Mouse (Mus musculus): Measurements from ENCODE around the gene Plekhg1. TPM values are rescaled to one million over a fixed set of nuclear protein-coding genes. Genes with fewer than 3 reads are reported as not detected.

The Plekhg1 gene
- total RNA-seq (2021): 10 to 100 TPM; 10.1 to 11.1 TPM

DNA sequence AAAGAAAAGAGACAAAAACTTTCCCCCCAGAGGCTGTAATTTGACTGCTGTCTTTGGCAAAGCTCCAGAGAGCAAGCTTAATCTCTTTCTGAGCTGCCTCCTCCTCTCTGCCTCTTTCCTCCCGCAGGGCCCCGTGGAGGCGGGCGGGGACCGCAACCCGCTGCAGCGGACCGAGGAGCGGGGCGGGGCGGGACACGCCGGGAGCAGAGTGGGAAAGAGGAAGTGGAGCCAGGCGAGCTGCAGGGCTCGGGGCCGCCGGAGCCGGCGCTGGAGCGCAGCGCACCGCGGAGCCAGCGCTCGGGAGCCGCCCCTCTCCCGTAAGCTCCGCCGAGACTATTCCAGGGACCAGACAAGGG, at the start of gene Plekhg1:
TSS of gene Plekhg1 (plus strand) at position 217 of the 356 bp plus-strand sequence.
- intact Hi-C loops (cut with DNase I): loop anchor here (2.0 to 5.0 kb wide), 3 partner anchors 43 to 202 kb away; no protein-coding TSS in a partner anchor
- peak; percentile 46 to 66 for DNase-seq (ENCODE audit: low spot score in 2 of 2)

DNA sequence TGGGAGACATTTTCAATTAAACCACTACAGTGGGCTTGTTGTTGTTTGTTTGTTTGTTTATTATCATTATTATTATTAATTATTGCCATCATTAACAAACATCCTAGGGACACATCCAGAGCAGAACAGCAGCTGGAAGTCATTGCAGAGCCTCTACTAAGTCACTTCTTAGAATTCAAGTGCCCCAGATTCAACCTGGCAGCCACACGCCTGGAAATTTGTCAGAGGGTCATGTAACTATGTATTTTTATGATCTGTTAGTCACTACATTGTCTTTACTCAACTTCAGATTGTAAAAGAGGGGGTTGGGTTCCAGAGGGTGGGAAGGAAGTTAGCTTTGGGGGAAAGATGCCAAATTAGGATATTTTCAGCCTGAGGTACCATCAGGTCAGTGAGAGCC, 47.4 kb upstream of the Plekhg1 start:
- intact Hi-C loops (cut with DNase I): loop anchor here (10.0 kb wide), 1 partner anchor 118 kb away; no protein-coding TSS in a partner anchor
- DNase-seq (ENCODE audit: low spot score in 2 of 2): no peak

DNA sequence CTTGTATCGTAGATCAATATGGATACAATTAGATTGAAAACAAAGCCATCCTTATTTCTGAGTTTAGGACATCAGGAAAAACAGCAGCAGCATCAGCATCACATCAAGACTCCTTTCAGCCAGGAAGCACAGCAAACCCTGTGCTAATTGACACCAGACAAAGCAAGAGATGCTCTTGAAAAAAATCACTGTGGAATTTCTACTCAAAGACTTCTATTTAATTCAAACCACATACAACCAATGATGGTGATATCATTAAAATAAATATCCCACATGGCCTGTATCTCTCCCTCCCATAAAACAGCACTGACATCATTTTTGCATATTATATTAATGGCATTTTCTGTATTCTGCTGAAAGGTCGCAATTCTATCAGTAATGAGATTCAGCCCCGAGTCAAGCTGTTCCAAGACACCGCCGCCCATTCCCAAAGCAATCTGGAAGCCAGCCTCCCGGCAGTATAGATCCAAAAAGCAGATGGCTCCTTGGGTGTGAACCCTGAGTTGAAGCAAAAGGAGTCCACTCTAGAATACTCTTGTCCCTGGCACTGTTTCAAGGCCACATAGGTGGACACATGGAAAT, 46.4 kb upstream of the Plekhg1 start:
- no peak for DNase-seq (ENCODE audit: low spot score in 2 of 2)
- intact Hi-C loops (cut with DNase I): loop anchor here (10.0 kb wide), 1 partner anchor 119 kb away; no protein-coding TSS in a partner anchor

DNA sequence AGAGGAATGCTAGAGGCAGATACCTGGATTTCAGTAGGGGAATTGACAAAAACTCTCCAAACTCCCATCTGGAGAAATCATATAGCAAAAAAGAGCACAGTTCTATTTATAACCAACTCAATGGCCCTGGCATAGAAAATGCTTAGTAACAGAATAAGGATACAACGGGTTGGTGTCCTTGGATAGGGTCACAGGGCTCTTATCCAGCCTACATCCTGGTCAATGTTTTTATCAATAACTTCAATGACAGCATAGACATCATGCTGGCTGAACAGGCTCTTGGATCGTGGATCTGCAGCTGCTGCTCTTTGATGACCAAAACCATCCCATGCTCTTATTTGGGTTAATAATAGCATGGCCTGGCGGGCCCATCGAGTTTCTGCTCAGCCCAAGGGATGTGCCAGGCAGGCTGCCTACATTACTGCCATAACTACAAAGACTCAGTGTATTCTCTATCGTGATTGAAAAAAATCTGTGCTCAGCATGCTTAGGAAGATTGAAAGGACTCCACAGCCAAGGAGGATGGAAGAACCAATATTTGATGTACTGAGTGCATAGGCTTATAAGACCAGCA, 44.7 kb upstream of the Plekhg1 start:
- intact Hi-C loops (cut with DNase I): loop anchor here (10.0 kb wide), 1 partner anchor 121 kb away; no protein-coding TSS in a partner anchor
- peak in 1 of 2 experiments; percentile 15 for DNase-seq (ENCODE audit: low spot score in 2 of 2)

DNA sequence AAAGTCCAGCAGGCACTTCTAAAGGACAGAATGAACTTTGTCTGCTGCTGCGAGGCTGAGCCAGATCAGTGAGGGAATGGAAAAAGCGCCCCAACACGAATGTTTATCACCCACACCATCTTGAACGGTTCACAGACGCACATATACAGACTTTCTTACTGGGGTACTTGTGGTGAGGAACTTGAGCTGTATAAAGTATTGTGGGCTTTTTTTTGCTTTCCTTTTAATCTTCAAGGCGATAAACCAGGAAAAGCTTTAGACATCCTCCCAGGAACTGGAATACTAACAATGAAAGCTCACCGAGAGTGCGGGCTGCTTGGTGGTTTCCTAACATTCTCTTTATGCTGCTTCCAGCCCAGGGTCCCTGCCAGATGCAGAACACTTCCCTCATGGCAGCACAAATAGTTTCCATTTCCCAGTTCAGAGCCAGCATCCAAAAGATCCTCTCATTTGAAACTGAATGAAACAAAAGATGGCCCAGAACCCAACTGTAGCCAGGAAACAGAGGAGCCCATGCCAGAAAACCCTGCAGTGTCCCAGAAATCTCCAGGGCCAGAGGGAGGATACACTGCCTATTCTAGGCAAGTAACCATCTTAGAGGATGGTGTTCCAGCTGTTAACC, 43.3 kb upstream of the Plekhg1 start:
- intact Hi-C loops (cut with DNase I): loop anchor here (2.0 to 10.0 kb wide), 2 partner anchors 44 to 122 kb away; partner anchors contain the start of gene Plekhg1
- DNase-seq (ENCODE audit: low spot score in 2 of 2): peak; percentile 18 to 73

DNA sequence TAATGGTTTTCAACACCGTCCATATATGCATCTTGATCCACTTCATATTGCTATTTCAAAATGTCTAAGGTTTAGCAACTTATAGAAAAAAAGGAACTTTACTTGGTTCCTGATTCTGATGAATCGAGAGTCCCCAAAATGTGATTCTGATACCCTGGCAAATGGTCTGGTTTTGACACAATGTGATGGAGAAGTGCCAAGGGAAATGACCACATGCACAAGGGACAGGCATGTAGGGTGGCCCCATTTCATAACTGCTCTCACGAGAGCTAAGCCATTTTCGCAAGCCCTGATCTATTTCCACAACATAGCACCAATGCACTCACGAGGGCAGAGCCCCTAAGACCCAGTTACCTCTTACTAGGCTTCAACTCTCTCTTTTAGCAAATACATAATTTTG, 42.7 kb upstream of the Plekhg1 start:
- no peak for DNase-seq (ENCODE audit: low spot score in 2 of 2)
- intact Hi-C loops (cut with DNase I): loop anchor here (2.0 to 10.0 kb wide), 2 partner anchors 43 to 123 kb away; partner anchors contain the start of gene Plekhg1

DNA sequence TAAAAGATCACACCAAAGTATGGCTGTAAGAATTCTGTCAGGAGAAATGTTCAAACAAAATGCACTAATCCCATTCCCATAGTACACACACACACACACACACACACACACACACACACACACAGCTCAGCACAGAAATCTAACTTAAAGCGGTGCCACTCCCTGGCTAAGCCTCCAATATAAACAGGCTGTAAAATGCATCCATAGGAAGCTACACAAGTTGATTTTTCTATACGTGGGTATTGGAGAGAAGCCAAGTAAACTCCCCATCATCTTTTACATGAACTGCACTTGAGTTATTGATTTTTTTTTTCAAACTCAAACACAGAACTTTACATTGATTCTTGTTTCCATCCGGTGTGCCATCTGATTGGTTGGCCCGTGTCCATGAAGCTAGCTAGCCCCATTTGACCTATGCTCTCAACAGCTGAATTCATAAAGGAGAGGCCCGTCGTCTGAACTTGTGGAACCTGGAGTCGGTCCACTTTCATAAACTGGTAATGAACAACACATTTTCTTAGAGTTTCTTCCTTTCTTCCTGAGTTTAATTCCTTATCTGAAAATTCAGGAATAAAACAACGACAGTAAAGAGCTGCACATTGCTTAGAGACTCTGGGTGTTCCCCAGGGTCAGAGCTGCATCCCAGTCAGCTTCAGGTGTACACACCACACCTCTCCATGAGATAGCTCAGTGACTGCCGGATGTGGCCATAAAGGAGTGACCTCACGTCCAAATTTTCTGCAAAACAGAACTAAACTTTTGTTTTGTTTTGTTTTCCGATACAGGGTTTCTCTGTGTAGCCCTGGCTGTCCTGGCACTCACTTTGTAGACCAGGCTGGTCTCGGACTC, 39.7 kb upstream of the Plekhg1 start:
- intact Hi-C loops (cut with DNase I): no loop called here
- DNase-seq (ENCODE audit: low spot score in 2 of 2): no peak

DNA sequence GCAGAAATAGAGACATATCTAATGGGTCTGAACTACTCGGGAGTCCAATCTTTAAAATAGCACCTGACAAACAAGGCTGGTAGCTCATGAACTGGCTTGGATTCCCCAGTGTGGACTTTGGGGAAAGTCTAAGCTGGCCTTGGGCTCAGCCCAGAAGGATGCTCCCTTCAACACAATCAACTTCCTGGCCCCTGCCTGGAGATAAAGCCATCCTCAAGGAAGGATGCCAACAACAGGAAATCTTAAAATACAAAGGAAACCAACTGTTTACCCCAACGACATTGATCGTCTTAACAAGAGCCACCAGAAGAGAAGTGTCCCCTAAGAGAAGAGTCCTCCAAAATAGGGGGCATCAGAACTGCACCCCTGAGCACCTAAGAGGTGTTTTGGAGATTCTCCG, 38.3 kb upstream of the Plekhg1 start:
- intact Hi-C loops (cut with DNase I): no loop called here
- DNase-seq (ENCODE audit: low spot score in 2 of 2): no peak

DNA sequence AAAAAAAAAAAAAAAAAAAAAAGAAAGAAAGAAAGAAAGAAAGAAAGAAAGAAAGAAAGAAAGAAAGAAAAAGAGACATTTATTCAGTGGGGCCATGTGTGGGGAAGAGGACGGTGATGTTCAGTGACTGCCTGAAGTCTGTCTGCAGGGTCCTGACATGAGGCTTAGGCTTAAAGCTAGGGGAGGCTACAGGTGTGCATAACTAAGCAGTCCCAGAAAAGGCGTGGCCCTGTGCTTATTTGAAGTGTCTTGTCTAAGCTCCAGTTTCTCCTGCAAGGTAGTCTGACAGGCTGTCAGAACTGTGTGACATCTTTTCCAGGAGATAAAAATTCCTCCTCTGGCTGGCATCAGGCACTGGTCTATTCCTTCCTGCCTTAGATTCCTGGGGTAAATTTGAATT, 37.6 kb upstream of the Plekhg1 start:
- intact Hi-C loops (cut with DNase I): no loop called here
- no peak for DNase-seq (ENCODE audit: low spot score in 2 of 2)

DNA sequence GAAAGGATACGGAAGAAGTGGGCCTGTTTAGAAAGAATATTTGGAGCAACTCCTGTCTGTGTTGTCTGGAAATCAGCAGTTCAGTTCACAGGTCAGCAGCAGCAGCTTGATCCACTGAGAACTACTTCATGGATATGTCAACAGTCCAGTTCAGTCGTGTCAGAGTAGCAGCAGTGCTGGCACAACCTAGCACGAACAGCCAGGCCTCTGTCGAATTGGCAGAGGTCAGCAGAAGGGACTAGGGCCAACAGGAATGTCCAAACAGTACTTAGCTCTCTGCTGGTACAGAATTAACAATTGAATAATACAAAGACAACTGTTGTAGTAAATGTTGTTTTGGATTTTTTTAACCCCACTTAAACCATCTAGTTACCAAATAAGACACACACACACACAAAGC, 33.9 kb upstream of the Plekhg1 start:
- intact Hi-C loops (cut with DNase I): no loop called here
- DNase-seq (ENCODE audit: low spot score in 2 of 2): peak in 1 of 2 experiments; percentile 11

DNA sequence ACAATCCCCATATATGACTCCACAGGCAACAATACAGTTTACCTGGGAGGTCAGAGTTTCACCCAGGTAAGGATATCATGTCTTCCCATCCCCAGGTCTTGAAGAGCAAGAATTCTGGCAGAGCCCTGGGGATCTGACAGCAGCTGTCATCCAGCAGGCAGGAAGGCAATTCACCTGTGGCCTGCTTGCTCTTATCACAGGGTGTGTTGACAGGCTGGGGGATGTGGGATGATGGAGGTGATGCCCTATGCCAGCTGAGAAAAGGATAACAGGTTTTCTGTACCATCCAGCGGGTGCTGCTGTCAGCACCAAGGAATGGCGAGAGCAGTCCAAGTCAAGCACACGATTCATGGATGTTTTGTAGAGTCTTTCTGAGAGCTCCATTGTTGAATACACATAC, 30.1 kb upstream of the Plekhg1 start:
- DNase-seq (ENCODE audit: low spot score in 2 of 2): no peak
- intact Hi-C loops (cut with DNase I): no loop called here

DNA sequence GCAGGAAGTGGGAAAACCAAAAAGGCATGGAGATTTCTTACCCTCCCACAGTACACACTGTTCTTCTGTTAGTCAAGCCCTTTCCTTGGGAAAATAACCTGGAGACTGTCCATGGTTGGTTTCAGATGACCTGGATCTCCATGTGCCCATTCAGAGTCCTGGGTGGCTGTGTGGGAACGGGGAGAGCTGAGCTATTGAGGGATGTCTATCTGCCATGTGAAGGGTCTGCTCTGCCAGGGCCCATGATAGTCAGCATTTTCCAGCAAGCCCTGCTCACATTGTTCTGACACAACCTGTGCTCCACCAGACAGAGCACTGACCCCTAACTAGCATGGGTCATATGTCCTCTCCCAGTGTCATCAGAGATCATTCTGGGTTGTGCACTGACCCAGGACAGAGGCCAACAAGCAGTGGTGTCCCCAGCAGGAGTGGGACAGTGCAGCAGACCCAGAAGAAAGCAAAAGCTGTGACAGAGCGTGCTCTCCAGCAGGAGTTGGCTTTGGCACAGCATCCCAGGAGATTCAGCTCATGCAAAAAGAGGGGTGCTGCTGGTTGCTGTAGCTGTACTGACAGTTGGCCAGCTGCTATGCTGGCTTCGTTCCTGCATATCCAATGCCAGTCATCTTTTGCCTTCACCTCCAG, 24.7 kb upstream of the Plekhg1 start:
- intact Hi-C loops (cut with DNase I): no loop called here
- peak; percentile 7 to 23 for DNase-seq (ENCODE audit: low spot score in 2 of 2)

DNA sequence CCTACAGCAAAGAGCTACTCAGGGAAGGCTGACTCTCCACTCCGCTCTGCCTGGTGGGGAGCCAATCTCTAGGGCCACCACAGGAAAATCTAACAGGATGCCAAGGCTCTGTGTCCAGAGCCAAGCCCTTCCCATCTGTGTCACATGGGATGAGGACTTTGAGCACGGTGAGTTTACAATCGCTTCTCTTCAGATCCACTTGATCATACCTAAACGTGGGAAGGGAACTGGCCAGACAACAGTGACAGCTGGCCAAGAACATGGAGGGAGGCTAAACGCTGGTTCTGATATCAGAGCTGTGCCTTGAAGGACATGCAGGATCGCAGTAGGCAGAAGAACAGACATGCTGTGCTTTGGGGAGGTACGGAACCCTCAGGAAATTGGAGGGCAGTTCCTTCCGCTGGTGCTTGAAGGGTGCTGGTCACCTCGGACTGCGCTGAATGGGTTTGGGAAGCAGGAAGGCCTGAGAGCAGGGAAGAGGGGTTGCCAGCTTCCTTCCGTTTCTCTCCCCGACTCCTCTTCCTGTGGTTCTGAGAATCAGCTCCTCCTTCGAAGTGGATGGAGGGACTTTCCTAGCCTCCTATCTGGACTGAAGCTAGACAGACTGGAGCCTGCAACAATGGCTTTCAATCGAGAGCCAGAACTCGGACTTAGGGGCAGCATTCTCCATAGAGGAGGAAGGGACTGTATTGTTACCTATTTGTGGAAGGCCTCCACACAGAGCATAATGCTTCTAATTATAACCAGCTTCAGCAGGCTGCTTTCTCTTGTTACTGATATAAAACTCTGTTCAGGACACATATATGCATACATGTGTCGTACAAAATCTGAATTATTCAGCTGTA, 21.9 kb upstream of the Plekhg1 start:
- intact Hi-C loops (cut with DNase I): no loop called here
- DNase-seq (ENCODE audit: low spot score in 2 of 2): peak; percentile 11 to 48

DNA sequence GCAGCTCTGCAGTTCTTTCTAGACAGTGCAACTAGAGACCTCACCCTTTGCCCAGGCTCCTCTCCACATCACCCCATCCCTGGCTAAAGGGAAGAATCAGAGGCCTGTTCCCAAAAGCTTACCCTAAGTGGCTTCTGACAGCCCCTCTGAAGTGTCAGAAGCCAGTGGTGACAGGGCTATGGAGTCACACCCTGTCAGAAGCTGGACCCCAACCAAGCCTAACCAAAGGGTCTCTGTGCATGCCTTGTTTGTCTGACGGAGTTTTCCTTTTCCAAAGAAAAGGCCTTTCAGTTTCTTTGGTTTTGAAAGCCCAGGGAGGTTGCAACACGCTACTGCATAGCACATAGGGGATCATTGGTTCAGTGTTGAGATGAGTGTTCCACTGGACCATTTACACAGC, 19.9 kb upstream of the Plekhg1 start:
- no peak for DNase-seq (ENCODE audit: low spot score in 2 of 2)
- intact Hi-C loops (cut with DNase I): no loop called here

DNA sequence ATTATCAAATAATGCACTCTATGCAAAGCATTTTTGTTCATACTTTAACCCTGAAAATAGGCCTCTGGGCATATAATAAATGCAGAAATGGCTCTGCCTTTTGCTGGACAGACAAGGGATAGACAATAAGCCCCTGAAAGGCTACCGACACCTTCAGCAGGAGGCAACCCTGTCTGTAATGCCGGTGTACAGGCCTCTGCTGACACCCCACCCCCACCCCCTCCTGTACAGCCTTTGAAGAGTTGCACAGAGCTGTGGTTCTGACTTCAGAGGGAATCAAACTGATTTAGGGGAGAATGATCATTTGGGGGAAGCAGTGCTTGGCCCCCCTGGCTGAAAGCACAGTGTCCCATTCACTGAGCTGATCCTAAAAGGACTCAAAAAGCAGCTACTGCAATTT, 17.8 kb upstream of the Plekhg1 start:
- intact Hi-C loops (cut with DNase I): no loop called here
- DNase-seq (ENCODE audit: low spot score in 2 of 2): no peak

DNA sequence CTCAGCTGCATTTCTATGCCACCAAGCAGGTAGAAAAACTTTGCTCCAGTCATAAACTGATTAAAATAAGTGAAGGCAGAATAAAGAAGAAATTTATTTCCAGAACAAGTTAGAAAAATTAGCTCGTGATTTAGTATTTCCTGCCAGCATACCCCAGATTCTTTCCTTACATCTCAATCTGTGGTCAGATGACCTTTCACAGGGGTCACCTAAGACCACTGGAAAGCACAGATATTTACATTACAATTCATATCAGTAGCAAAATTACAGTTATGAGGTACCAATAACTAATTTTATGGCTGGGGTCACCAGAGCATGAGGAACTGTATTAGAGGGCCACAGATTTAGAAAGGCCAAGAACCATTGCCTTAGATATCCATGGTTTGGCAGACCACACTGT, 15.5 kb upstream of the Plekhg1 start:
- intact Hi-C loops (cut with DNase I): no loop called here
- DNase-seq (ENCODE audit: low spot score in 2 of 2): no peak

DNA sequence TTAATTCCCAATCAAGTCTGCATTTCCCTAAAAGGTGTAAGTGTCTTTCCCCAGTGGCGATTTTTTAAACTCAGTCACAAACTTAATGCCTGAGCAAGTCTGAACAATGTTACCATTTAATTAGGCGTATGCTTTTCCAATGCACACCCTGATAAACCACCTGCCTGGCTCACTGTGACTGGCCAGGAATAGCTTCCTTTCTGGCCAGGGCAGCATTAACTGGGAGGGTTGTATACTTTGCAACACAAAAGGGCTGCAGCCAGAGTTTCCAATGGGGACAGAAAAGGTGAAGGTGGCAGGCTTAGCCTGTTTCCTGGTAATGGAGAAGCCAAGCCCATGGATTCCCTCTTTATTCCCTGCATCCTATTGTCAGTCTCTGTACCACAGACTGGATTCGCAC, 10.5 kb upstream of the Plekhg1 start:
- no peak for DNase-seq (ENCODE audit: low spot score in 2 of 2)
- intact Hi-C loops (cut with DNase I): no loop called here

DNA sequence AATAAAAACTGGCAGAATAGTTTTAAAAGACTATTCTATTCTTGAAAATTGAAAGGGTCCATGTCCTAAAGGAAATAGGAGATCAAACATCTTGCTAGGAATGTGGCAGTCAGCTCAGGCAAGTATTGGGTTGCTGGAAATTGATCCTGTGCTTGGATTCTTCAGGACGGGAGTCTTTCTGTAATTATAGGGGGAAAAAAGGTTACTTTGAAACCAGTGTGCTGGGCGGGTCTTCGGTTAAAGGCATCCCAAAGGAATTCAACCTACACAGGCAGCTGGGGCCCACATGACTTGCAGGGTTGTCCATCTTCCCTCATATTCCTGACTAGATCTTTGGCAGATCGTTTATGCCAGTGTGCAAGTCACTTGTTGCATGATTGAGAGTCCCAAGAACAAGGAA, 9.8 kb upstream of the Plekhg1 start:
- intact Hi-C loops (cut with DNase I): no loop called here
- DNase-seq (ENCODE audit: low spot score in 2 of 2): no peak

DNA sequence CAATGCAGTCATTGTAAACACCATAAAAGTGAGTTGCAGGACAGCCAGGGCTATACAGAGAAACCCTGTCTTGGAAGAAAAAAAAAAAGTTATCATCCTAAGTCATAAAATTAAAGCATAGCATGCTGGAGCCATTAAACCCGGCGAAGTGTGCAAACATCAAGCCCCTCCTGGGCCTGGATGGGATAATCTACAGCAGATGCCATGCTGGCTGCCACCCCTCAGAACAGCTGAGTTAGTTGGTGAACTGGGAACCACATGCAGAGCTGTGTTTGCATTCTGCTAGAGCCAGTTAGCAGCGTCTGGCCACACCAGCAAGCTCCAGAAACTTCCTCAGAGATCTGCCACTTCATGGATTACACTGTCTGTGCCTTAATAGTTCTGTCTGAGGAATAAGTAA, 3.1 kb upstream of the Plekhg1 start:
- no peak for DNase-seq (ENCODE audit: low spot score in 2 of 2)
- intact Hi-C loops (cut with DNase I): no loop called here

Measured in left cerebral cortex, postnatal 25 days (tissue).